Mouse (Mus musculus): ENCODE measurements around the gene Tlr2.

GRCm38 (mm10) chr3:83797098-83797497 lies 44.5 kb downstream of the Tlr2 start:
- TF ChIP-seq CTCF (IDR thresholded peaks at IDR 0.05; ENCODE audit: borderline replicate concordance, control insufficient read depth, extremely low read depth, insufficient read depth, low read length, poor library complexity) (no peak), POLR2A (IDR thresholded peaks at IDR 0.05; ENCODE audit: control insufficient read depth, extremely low read depth, insufficient read depth, low read length, poor library complexity) (no peak)
